Mouse (Mus musculus) layer of hippocampus, postnatal 36 days (tissue): Measurements from ENCODE around the gene Pmepa1. TPM values are rescaled to one million over a fixed set of nuclear protein-coding genes. Genes with fewer than 3 reads are reported as not detected.
A peak's percentile ranks its signal among the peaks of the same experiment; 100 is the strongest.

Experiments
- DNase-seq, 2 experiments: peaks; one replicate each; pipeline ENCODE4 v3.0.0; 2022
- total RNA-seq, 2 experiments: library from RNA; stranded (reverse); gene quantifications; 2 replicates each; pipeline ENCODE4 v1.2.3; 2021

Pmepa1 gene
- total RNA-seq, 2 experiments from 2014 or later, result 20.3 to 23.2 TPM

DNA sequence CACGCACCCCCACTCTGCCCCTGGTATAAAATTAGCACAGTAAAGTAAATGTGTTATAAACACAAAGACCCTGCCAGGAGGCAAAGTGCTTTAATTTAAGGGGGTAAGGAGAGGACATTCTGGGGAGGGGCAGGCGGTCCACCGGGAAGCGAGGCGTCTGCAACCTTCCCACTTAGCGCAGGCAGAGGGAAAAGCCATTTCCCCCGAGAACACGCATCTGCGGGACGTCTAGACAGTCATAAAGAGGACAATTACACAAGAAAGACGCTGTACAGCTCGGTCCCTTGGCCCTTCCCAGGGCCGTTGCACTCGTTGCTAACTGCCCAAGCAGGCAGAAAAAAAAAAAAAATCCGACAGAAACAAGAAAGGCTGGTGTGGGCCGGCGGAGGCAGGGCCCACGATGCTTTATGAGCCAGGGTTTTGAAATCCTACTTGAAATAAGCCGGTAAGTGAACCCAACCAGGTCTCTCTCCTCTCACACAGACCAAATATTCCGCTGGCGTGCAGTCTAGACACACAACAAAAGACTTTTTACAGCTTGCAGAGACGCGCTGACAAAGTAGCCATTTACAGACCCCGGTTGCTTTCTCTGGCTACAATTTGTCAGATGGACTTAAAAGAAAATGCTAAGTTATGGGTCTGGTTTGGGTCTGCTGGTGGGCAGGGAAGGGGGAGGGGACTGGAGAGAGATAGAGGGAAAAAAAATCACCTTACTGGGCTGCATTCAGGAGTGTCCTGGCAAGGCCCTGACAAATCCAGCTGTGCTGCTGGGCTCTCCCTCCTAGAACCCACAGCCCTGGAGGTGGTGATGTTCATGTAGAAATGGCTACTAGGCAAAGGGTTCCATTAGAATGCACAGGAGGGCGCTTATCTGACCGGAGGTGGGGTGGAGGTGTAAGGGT lies 22.3 kb downstream of the Pmepa1 start:
- no peak for DNase-seq

DNA sequence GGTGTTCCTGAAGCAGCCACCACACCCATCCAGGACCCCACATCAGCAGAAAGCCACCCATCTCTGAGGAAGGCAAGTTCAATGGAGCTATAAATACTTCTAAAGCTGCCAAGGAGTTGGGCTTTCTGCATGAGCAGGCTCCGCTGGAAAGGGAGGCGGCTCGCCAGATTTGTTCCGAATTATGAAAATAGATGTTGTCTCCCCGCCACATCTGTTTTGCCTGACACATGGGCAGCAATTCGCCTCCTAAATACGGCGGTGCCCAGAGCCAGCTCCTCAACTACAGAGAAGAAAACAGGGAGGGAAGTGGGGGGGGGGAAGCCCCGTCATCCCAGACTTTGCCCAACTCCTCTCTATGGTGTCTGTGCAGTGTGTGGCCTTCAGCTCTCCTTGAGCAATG lies 24.7 kb downstream of the Pmepa1 start:
- no peak for DNase-seq

DNA sequence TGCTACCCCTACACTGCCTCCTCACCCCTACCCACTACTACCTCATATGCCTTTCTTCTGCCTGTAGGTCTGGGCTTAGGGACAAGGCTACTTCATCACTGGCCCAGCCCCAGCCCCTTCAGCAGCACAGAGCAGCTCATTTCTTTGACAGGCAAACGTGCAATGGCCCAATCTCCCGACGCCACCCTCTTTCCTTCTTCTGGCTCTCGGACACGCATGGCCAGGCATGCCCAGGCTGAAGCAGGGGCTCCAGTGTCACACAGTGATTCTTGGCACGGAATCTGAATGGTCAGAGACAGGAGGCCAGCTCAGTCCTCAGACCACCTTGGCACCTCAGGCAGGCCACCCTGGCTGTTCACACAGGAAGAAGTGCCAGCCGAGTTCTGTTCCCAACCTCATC lies 25.2 kb downstream of the Pmepa1 start:
- DNase-seq, result no peak

DNA sequence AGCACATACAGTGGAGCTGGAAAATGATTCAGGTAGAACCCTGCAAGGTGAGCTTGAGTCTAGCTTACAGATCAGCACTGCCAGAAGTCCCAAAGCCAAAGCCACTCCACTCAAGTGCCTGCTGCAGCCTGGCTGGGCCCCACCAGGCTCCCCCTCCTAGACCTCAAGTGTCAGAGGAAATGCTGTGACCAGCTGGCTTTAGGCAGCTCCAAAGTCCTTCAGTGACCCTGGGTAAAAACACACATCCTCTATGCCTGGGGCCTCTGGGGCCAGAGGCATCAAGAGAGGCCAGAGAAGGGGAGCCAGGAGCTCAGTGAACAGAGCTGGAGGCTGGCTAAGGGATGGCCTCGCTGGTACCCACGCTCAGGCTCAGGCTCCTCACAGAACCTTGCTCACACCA lies 25.9 kb downstream of the Pmepa1 start:
- DNase-seq, result no peak

DNA sequence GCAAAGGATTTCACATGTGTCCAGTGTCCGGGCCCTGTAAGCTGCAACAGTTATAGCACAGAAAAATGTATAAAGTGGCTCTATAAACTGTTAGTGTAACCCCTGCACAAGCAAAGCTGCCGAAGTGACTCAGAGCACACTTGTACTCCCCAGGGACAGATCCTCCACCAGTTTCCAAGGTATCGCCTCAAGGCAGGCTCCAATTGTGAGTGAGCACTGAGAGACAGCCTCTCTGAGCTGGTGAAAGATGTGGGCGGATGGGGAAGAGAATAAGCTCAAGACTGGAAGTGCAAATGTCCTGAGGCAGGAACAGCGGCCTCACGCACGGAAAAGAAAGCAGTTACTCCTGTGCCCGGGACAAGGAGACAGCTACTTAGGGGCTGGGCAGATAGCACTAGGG lies 26.4 kb downstream of the Pmepa1 start:
- no peak for DNase-seq

DNA sequence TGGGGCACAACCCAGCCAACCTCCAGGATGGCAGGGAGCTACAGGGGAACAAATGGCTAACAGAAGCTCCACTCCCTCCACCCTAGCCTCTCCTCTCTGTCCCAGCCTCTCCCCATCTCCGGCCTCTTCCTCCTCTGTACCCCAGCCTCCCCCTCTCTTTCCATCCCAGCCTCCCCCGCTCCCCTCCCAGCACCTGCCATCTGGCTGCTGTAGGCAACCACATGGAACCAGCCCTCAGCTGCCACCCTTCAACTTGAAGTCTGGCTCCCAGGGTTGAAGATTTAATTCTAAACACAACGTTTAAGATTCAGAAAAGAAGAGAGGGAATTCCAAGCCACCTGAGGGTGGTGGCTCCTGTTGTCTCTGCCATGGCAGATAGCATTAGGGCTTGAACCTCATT lies 26.9 kb downstream of the Pmepa1 start:
- no peak for DNase-seq

DNA sequence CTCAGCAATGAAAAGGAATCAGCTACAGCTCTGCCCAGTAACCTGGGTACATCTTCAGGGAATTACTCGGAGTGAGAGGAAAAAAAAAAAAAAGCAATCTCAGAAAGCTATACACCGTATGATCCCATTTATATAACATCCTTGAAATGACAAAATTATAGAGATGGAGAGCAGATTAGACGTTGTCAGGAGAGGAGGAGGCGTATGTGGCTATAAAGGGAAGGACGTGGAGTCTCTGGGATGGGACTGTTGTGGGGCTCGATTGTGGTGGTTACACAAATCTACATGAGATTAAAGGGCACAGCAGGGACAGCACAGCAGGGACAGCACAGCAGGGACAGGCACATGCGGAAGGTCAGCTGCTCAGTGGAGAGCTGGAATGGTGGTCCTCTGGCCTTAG lies 27.5 kb downstream of the Pmepa1 start:
- DNase-seq, result no peak

DNA sequence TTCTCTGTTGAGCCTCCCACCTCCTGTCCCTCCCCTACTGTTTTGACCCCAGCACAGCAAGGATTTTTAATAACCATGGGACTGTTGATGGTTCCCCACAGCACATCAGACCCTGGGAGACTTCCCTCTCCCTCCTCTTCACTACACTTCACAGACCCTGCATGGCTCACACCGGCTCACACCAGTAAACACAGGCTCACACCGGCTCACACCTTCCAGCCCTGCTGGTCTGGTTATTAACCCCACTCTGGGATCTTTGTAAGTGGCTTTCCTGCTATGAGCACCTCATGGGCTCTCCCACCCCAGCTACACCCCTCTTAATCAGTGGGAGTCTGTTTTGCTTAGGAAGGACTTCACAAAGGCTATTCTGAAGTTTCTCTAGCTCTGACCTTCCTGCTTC lies 28.4 kb downstream of the Pmepa1 start:
- DNase-seq, result no peak

DNA sequence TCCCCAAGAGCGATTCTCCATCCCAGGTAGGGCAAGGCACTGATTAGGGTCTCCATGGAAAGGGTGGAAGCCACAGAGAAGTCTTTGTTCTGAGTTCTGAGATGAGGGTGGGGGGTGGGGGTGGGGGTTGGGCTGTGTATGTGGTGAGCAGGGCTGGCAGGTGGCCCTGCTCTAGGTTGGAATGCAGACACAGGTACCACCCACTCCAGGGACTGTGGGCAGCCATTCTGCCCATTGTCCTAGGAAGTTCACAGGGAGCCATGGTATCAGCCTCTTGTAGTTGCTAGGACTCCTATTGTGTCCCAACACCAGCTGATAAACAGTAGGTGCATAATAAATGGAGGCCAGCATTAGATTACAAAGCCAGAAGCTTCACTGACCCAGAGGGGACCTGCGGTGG lies 29.1 kb downstream of the Pmepa1 start:
- DNase-seq, result no peak

DNA sequence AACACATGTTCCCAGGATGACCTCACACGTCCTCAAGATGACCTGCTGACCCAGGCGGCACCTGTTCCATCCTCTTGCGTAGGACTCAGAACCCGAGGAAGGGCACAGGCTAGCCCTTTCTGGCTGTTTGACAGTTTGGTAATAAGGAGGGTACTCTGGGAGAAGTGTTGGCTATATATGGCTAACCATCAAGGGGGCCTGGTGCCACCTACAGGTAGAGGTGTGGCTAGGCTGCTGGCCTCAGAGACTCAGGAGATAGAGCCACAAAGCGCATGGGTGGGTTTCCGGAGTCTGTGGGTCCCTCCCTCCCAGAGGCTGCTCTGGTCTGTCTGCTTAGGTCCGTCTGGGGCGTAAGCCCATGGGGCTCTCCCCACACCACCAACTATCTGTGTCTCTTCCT lies 29.6 kb downstream of the Pmepa1 start:
- no peak for DNase-seq

DNA sequence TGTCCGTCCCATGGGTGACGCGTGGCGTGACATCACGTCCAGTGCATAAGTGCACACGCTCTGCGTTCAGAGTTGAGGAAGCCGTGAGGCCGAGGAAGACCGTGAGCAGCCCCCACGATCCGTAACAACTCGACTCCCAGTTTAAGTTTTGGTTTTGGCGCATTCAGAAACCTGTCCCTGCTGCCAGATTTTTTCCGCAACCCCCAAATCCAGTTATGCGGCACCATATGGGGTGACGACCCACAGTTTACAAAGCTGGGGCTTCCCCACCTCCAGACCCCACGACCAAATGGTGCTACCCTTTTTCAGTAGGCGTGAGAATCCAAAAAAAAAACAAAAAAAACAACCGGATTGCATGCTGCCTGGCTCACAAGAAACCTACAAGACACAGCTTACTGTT lies 31.1 kb downstream of the Pmepa1 start:
- peak; percentile 54 to 65 for DNase-seq

DNA sequence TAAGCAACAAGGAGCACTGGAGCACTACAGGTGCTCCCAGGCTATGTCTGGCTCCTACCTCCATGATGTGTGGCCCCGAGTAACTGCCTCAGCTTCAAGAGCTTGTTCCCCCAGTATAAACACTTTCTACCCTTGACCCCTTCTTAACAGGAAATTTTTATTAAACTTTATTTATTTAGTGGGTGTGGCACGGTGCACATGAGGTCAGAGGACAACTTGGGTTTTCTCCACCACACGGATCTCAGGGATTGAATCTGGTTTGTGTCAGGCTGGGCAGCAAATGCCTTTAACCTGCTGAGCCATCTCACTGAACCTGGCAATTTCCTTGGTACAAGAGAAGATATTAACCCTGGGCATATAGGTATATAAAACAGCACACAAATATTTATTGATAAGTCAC lies 32.2 kb downstream of the Pmepa1 start:
- no peak for DNase-seq

DNA sequence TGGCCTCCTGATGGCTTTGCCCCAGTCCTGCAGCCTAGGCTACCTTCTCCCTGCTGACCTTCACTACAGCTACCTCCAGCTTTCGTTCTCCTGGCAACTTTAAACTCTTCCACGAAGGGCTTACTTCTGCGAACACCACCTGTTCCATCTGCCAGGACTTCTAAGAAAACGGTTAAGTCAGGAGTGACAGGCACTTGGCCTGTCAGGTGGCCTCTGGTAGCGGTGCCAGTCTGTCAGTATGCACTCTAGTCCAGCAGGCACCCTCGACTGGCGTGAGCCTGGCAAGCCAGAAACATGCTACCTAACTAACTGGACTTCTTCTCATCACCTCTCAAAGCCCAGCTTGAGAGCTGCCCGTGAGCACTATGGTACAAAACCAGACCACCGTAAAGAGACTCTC lies 32.7 kb downstream of the Pmepa1 start:
- DNase-seq, result no peak

DNA sequence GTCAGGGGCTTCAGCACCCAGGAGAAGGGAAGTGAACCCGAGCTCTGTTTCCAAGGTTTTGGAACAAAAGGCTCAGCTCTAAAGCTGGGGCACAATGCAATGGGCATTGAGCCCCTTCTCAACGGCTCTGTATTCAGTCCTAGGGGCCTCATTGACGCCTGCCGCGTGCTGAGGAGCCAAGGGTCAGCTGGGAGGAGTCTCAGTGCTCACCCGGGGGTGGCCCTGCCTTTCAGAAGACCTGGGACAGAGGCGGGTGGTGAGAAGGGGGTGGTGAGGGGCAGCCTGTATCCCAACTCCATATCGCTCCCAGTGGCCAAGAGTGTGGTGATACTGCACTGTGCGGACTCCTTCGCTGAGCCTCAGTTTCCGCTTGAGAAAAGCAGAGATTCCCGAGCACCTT lies 33.5 kb downstream of the Pmepa1 start:
- DNase-seq, result no peak

DNA sequence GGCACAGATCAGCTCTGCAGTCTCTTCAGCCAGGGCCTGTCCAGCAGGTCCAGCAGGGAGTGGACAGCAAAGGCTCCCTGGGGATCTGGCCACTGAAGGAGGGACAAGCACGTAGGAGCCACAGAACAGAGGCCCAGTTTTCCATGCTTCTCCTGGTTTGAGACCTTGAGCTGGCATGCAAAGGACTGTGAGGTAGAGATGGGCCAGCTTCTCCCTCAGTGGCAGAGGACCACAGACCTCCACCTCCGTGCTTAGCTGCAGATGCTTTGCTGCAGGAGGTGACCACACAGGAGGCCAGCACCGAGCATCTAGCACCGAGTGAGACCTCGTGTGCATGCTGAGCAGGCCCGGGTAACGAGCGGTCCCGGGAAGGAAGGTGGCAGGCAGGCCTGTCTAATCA lies 35.6 kb downstream of the Pmepa1 start:
- no peak for DNase-seq

DNA sequence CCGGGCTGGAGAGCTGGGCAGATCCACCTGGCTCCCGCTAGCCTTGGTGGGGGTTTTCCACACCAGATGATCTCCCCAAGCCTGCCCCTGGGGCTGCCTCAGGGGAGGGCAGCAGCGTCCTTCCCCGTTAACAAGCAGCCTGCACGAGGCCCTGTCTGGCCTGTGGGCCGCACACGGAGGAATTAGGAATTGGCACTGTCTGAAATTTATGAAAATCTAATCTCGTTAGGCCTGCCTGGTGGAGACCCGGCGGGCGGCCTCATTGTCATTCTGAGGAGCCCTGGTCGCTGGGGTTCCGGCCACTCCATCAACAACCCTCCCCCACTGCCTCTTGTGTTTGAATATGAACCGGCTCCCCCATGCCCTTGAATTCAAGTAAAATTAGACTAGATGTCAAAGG lies 37.8 kb downstream of the Pmepa1 start:
- DNase-seq, result no peak

DNA sequence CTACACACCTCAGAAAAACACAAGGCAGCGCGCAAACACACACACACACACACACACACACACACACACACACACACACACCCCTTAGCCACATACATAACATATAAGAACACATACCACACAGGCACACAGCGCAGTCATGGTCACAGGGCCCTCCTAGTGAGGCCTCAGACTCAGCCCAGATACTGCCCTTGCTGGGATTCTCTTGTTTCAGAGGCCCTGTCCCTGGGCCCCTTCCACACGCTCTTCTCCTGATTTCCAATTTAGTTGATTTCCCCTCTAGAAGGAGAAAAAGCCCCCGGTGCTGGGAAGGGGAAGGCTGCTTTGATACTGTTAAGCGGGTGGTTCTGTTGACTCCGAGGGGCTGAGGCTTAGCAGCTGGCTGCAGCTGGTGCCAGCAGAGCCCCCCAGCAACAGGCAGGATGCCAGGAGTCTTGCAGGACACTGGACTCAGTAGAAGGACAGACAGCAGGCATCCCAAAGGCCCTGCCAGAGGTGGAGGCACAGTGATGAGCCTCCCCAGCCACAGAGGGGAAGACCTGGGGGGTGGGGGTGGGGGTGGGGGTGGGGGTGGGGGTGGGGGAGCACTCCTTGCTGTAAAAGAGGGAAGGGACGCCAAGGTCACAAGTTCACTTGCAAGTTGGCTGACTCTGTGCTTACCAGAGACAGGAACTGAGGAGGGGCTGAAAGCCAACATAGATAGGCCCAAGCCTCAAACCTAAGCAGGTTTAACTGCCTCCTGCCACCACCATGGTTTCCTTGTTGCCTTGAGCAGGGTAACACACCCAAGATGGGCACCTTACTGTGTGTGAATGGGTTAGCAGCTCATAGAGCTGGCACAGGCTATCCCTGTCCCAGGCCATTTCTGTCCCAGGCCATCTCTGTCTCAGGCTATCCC lies 40.6 kb downstream of the Pmepa1 start:
- DNase-seq, result no peak

DNA sequence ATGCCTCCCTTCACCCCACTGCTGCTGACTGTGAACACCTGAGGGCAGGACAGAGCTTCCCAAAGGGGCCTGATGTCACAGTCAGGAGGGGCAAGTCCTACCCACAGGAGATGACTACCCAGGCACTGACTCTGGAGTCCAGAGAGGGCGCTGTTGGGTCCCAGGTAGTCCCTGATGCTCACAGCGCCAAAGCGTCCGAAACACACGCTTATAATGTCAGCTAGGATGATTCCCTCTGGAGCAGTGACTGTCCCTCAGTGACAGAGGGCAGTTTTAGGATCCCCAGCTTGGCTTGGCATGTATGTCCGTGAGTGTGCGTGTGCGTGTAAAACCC lies 43.6 kb downstream of the Pmepa1 start:
- DNase-seq, result no peak

DNA sequence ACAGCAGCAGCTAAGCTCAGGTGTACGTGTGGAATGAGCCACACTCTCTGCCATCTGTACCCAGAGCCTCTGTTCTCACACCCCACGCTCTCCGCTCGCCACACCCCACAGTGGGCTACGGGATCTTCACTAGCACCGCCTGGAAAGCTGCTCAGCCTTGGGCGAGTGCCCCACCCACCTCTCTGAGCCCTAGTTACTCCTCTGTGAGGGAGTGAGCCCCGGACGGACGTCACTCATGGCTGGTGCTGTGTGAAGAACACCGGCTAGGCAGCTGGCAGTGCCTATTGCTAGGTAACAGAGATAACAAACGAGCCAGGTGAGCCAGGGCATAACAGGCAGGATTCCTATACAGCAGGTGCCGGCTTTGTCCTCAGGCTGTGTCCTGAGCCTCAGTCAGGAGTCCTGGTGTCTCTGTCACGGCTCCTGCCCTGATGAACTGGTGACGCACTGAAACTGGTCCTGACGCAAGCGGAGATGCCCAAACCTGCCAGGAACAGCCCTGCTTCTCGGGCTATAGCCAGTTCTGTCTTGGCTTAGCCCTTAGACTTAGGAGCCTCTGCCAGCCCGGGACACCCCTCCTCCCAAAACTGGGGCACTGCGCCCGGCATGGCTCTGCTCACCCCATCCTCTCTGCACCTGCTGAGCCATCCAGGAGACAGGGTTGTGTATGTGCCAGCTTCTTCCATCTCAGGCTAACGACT lies 44.1 kb downstream of the Pmepa1 start:
- DNase-seq, result no peak

DNA sequence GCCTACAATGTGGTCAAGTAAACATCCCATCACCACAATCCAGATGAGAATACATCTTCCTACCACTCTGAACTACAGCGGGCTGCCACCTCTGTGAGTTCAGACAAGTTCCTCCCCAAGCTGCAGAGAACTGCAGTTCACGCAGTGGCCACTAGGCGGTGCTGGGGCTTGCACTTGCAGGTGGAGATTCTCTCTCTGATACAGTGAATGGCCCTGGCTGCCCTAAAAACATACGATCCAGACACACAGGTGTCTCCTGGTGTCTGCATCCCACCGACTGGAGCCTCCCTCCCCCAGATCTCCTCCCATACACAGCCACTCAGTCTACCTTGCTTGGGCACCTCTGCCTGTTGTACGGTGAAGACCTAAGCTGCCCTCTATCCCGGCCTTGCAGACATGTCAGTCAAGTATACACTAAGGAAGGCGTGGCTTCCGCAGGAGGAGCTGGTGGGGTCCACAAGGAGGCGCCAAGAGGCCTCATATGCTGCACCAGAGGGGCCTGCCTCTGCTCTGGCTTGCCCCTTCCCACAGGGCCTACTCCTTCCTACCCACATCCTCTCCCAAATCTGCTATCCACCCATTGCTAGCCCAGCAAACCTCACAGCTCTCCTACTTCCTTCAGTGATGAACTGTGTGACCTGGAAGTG lies 46.6 kb downstream of the Pmepa1 start:
- DNase-seq, result peak; percentile 88 to 89

DNA sequence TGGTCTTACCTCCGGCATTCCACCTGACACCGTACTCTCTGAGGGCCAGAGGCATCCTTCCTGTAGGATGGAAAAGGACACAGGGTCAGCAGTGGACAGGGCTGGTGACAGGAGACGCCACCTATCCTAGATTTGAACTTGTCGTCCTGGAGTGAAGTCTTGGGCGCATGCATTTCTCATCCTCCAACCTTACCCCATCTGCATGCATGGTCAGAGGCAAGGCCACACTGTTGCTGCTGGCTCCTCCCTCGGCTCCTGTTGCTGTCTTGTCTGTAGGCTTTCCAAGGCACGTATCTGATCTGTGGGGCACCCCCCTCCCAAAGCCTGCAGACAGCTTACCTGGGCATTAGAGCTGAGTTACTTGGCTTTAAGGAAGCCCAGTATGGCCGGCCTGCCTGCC lies 47.8 kb downstream of the Pmepa1 start:
- no peak for DNase-seq

DNA sequence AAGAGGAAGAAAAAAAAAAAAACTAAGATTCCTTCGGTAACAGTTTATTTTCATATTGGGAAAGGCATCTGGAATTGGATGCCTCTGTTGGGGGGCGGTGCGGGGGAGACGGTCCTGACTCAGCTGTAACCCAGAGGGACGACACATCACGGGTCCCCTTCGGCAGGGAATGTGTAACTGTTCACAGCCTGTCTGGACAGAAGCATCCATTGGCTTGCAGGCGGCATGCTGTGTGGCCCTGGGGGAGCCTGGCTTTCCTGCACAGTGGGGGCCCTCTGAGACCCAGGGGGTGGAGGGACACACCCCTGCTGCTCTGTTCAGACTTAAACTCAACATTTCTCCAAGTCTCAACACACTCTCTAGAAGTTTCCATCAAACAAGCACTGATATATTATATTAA lies 49.5 kb downstream of the Pmepa1 start:
- DNase-seq, result no peak

DNA sequence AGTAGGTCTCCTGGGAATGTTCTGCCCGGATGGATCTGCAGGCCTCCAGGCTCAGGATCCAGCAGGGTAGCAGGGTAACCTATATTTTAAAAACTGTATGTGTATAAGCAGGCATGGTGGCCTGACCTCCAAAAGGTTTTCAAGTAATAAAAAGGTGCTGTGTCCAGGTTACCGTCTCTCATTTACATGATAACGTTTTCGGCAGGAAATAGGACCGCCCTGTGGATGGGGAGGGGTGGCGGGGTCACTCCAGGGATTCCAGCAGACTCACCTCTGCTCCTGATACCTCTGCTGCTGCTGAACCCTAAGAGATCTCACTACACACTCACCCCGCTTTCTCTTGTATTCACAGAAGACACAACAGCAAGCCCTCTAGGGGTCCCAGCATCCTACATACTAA lies 50.4 kb downstream of the Pmepa1 start:
- DNase-seq, result no peak
